Mouse (Mus musculus) telencephalon, adult 2 months (tissue): Measurements from ENCODE around the gene Rps6ka1.
A peak's percentile ranks its signal among the peaks of the same experiment; 100 is the strongest.
"Not testable (repeated sequence)": the region's sequence is repeated elsewhere in the genome, so short reads cannot be mapped to it uniquely, and the experiment has no call there.

Experiments used
- DNase-seq: peaks from one replicate; pipeline ENCODE4 v3.0.0-alpha.2; 2011; ENCODE audit warnings: low read depth, low spot score

Rps6ka1 gene

DNA sequence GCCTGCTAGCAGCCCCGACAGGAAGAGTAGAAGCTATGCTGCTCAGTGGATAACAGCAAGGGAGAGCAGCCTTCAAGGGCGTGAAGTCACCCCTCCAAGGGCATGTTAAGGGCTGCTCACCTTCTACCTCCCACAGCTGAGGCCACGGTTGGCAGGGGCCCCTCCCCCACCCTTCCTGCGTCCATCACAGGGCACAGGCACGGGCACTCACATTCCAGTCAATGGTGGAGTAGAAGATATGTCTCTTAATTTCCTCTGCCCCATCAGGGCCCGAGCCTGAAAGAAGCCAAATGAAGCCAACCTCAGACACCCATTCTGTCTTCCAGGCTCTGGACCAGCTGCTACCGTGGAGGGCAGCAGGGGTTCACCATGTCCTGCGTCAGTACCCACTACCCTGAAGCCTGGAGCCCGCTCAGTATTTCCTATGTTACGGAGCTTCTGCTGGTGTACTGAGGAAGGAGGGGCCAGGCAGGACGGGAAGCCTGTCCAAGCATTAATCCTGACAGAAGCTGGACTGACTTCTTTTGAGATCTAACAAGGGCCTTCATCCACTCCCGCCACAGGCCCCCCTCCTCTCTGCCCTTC is 23.7 kb downstream of the Rps6ka1 start:
- DNase-seq: no peak

DNA sequence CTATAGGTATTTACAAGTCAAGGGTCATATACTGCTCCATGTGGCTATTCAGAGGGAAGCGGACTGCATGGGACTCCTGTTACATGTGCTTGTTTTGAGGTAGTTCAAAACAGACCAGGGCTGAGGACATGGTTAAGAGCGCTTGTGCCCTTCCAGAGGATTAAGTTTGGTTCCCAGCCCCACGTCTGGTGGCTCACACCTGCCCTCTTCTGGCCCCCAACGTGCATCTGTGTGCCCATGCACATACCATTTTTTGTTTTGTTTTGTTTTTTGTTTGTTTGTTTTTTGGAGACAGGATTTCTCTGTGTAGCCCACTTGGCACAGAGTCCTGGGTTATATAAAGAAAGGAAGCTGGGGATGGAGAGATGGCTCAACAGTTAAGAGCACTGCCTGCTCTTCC is 30.1 kb downstream of the Rps6ka1 start:
- no peak for DNase-seq

DNA sequence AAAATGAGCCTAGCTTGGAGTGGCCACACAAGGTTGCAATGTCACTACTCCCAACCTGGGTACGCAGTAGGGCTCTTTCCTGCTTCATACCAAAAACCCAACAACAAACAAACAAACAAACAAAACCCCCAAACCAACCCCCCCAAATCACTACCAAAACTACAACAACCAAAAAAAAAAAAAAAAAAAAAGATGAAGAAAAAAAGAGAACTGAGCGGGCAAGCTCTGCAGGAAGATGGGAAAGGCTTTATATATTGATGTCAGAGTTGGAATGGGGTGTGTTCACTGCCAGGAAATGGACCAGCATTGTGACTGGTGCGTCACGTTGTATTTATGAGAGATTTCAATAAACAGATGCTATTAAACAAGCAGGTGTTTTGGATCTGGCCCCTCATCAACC is 33.0 kb downstream of the Rps6ka1 start:
- DNase-seq: no peak

DNA sequence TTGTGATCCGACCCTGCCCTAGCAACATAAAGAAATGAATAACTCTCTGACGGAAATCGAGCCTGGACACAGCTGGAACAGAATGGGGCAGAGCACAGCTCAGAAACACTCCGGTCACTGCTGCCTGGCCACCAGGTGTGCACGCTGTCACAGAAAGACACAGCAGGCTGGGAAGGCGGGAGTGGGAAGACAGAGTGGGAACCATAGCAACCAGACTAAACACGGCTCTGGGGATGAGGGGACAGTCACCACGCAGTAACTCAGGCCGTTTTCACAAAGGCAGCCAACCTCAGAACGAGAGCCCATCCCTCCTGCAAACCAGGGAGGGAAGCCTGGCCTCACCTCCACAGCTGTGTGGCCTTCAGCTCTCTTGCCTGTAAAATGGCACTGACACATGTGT is 34.0 kb downstream of the Rps6ka1 start:
- DNase-seq: no peak

DNA sequence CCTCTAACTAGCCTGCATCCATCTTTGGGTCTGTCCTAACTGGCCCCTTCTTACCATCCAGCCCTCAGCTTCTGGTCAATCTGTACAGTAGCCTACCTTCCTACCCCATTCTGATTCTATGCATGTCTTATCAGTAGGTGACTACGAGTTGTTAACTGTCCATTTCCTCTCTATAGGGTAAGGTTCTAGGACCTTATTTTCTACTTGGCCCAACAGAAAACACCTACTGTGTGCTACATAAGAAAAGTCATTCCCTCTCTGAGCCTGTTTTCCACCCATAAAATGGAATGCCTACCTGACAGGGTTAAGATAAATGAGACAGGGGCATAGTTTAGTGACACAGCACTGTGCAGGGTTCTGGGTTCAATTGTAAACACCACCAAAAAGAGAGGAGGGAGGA is 41.0 kb downstream of the Rps6ka1 start:
- no peak for DNase-seq

DNA sequence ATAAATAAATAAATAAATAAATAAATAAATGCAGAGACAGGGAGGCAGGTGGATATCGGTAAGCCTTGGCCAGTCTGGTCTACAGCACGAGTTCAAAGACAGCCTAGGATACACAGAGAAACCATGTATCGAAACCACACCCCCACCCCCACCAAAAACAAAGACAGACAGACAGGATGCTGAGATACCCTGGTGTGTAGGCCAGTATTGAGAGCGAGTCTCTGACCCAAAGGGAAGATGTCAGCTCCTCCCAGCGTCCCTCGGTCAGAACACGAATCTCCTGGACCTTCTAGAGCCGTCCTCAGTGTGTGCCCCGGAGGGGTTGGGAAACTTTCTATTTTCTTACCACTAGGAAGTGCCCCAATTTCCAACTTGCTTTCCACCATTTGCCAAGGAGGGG is 42.5 kb downstream of the Rps6ka1 start:
- DNase-seq: no peak

DNA sequence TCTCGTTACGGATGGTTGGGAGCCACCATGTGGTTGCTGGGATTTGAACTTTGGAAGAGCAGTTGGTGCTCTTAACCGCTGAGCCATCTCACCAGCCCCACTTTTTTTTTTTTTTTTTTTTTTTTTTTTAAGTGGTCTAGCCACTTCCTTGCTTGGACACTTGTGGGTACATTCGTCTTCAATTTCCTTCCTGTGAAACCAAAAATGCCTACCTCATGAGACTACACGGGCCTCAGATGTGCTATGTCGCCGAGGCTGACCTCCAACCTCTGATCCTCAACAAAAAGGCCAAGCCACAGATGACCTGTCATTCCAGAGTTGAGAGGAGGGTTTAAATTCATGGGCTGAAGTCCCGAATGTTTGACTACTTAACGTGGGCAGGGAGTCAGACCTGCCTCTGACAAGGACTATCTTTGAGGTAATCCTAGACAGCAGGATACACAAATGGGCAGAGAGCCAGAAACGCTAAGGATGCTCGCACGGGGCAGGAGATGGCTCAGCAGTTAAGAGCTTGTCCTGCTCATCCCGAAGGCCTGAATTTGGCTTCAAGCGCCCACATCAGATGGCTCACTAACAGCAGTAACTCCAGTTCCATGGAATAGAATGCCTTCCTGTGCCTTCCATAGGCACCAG is 43.3 kb downstream of the Rps6ka1 start:
- DNase-seq: no peak

DNA sequence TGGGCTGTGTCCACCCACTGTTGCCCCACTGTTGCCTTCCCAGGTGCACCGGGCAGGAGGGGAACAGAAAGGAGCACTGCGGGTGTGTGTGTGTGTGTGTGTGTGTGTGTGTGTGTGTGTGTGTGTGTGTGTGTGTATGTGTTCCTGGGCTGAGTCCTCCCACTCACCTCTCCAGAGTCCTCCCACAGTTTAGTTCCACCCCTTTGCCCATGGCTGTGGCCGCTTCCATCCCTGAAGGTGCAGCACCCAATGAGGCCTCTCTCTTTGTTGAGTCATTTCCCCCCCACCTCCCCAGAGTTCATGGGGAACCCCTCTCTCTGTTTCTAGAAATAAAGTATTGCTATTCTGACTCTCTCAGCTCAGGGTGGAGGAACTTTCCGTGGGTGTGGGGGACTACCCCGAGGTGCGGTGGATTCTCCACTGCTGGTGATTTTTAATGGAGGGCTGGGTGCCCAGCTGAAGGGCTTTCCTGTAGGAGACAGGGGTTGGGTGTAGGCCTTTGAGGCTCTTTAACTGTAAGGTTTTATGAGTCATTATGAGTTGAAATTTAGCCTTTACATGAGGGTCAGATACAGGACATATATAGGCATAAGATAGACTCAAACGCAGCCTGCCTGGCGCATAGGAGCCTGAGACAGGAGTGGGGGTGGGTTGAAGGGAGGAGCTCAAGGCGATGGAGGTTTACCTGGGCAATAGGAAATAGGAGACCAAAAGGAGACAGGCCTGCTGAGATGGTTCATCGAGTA is 44.4 kb downstream of the Rps6ka1 start:
- no peak for DNase-seq

DNA sequence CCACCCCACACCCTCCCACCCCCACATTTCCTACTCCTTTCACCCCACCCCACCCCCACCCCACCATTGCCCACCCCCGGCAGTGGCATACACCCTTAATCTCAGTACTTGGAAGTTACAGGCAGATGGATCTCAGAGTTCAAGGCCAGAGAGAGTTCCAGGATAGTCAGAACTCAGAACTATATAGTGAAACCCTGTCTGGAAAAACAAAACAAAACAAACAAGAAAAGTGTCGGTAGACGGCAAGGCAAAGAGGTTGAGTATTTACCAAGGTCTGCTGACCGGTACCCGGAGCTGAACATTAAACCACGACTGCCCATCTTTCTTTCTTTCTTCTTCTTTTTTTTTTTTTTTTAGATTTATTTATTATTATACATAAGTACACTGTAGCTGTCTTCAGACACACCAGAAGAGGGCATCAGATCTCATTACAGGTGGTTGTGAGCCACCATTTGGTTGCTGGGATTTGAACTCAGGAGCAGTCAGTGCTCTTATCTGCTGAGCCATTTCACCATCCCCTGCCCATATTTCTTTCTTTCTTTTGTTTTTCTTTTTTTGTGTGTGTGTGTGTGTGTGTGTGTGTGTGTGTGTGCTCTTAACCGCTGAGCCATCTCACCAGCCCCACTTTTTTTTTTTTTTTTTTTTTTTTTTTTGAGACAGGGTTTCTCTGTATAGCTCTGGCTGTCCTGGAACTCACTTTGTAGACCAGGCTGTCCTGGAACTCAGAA is 45.7 kb downstream of the Rps6ka1 start:
- not testable (repeated sequence) for DNase-seq

DNA sequence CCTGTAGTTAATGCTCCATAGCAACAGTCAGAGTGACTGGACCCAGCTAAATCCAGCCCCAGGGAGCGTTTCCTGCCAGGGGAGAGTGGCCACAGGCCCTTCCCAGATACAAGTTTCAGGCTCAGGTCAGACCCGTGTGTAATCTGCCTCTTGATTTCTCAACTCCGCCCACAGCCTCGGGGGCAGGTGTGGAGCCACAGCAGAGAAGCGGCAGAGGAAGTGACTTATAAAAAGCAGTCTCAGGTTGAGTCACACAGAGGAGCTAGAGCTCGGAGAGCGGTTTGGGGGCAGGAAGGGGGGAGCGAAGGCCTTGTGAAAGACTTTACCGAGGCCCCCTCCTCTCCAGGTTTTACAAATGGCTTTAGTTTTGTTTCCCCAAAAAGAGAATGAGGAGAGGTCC is 46.6 kb downstream of the Rps6ka1 start:
- DNase-seq: peak; percentile 27

DNA sequence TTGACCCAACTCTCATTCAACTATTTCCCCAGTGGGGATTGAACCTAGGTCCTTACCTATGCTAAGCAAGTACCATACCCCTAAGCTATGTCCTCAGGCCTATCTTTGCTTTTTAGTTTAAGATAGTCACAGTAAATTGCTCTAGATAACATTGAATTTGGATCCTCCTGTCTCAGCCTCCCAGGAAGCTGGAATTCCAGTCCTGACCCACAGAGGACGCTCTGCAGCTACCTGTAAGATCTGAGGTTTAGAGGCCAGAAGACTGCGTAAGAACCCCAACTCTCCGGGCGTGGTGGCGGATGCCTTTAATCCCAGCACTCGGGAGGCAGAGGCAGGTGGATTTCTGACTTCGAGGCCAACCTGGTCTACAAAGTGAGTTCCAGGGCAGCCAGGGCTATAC is 47.1 kb downstream of the Rps6ka1 start:
- DNase-seq: no peak

DNA sequence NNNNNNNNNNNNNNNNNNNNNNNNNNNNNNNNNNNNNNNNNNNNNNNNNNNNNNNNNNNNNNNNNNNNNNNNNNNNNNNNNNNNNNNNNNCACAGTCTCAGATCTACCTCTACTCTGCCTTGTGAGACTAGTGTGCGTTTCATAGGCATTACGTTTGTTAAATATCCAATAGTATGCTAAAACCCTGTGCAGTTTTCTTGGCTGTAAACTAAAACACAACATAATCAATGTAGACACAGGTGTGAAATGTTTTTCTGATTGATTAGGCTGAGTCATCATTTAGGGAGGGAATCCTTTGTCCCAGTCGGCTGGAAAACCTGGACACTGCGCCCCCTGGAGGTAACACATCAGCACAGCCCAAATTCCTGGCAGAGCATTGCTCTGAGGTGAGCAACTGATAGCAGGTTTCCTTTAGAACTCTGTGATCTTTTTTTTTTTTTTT is 48.2 kb downstream of the Rps6ka1 start:
- DNase-seq: no peak

DNA sequence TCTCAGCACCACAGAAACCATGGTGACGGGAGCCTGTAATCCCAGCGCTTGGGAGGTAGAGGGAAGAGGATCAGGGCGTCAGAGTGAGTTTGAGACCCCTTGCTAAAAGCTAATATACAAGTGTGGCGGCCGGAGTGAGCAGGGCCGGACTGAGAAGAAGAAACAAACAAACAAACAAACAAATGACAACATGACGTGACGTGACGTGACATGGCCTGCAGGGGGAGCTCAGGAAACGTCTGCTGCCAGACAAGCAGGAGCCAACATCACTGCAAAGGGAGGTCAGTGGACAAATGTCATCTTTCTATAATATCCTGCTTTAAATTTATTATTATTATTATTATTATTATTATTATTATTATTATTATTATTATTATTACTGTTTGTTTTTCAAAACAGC is 51.0 kb downstream of the Rps6ka1 start:
- no peak for DNase-seq

DNA sequence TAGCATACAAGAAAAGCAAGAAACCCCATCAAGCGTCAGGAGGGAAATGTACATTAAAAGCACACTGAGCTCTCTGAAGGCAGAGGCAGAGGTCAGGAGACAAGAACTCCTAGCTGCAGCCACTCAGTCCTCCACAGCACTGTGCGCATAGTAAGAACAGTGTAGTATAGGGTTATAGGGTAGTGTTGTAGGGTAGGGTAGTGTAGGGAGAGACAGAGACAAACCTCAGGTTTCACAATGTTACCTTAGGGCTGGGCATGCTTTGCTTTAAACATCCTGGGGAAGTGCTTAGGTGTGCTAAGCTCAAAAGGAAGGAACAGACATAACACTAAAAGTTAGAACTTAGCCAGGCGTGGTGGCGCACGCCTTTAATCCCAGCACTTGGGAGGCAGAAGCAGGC is 52.4 kb downstream of the Rps6ka1 start:
- no peak for DNase-seq

DNA sequence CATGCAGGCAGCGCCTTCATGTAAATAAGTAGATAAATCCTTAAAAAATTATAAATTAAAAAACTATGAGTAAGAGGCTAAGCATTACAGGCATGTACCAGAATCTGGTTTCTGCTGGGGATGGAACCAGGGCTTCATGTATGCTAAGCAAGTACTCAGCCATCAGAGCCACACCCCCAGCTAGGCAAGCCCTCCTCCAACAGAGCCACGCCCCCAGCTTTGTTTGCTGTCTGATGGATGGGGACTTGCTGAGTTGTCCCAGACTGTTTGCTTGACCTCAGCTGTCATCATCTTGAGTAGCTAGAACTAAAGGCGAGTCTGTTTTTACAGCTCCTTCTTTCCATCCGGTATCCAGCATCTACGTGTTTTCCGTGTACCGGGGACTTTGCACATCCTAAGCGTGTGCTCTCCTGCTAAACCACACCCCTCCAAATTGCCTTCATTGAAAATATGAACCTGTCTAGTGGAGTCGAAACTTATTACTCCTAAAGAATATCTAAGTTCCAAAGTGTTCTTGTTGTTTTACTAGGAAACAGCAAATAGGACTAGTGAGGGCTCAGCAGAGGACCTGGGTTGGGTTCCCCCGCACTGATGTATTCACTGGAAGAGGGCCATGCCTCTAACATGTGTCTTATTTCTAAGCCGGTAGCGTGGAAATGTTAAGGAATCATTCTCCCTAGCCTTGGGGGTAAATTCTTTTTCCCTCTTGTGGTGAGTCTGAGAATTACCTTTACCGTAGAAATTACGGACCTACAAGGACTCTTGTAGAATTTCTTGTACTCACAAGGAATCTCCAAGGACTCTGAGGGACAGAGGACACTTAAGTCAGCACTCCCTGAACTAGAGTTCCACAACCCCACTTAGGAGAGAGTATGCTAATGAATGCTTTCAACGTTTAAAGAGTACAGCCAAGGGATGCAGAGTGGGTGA is 54.4 kb downstream of the Rps6ka1 start:
- DNase-seq: no peak

DNA sequence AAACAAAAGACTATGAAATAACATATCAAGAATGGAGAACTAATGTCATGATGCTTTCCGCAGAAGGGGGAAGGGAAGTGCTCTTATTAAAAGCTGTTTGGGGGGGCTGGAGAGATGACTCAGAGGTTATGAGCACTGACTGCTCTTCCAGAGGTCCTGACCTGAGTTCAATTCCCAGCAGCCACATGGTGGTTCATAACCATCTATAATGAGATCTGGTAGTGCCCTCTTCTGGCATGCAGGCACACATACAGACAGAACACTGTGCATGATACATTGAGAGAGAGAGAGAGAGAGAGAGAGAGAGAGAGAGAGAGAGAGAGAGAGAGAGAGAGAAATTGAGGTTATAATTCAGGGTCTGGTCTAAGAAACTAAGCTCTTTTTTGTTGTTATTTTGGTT is 57.1 kb downstream of the Rps6ka1 start:
- no peak for DNase-seq

DNA sequence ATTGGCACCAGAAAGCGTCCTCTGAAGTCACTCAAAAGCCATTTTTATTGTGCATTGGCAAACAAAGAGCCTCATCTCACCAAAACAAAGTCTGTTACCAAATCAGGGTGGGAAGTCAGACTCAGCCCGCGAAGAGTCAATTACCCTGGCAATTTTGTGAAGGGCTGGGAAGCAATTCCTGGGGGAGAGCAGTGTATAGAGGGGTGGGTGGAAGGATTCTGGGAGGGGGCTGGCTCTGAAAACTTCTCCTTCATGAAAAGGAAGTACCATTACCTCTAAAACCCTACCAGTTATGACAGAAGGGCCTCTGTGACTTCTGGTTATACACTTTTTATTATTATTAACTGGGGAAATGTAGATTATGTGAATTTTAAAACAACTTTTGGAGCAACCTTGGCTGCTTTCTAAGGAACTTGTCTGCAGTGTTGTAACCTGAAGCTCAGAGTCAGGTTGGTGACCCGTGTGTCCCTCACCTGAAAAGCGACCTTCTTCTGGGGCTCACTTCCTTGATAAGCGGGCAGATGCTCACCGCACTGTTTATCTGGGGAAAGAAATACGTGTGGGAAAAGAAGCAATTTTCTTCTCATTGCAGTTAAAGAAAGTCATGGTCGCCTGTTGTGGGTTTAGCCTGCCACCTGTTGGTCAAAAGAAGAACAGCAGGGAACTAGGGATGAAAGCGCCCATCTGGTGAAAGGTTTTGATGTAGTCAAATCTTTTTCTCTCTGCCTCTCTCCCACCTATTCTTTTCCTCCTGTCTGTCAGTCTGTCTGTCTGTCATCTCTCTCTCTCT is 58.1 kb downstream of the Rps6ka1 start:
- DNase-seq: peak; percentile 29

DNA sequence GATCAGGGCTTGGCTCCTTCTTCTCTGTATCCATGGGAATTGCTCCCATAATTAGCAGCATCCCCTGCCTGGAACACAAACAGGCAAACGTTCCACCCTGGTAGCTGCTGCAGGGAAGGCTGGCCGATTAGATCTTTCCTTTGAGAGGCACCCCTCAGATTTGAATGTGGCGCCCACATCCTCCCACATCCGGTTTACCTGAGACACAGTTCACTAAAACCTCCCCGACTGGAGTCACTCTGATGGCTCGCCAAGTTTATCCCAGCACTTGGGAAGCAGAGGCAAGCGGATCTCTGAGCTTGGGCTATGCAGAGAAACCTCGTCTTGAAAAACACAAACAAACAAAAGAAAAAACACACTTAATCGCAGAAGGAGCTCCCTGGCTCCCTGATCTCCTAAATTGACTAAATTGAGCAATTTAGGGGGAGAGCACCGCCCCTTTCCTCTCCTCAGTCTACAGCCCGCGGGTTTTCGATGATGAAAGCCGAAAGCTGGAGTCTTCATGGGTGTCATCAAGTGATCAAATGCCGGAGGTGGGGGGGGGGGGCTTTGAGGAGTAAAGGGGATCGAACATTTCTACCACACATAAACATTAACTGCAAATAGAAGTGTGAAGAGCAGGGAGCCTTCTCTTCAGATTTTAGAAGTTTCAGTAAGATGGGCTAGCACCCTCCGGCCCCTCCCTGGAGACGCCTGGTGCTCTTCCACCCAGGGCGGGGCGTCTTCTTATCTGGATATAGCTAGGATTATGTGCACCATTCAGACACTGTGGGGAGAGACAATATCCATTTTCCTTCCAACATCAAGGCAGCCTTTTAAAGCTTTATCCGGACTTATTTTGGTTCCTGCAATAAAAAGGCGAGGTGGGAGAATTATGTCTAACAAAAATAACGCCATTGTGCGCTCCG is 59.5 kb downstream of the Rps6ka1 start:
- DNase-seq: no peak

DNA sequence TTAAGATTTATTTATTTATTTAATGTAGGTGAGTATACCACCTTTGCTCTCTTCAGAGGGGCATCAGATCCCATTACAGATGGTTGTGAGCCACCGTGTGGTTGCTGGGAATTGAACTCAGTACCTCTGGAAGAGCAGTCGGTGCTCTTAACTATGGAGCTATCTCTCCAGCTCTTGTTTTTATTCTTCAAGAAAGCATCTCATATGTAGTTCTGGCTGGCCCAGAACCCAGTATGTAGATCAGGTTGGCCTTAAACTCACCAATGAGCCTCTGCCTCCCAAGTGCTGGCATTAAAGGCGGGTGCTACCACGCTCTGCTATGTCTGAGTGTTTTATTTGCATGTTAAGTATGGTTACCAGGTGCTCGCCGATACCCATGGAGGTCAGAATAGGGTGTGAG is 60.2 kb downstream of the Rps6ka1 start:
- DNase-seq: no peak

DNA sequence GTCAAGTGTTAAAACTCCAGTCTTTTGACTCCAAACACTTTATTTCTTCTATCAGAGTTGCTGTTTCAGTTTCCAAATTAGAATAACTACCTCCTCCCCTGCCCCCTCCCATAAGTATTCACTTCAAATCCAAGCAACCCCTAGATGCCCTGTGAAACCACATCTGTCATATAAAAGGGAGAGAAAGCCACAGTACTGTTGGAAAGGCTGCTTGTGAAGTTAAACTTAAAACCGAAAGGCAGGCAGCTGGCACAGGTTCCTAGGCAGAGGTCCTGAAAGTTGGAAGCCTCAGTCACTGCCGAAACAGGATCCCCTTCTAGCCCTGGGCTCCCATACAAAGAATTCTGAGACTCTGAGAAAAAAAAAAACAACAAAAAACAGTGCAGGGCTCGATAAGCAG is 61.9 kb downstream of the Rps6ka1 start:
- no peak for DNase-seq
